Mouse (Mus musculus) heart, postnatal 0 days (tissue): Measurements from ENCODE around the gene Kcnt2. TPM values are rescaled to one million over a fixed set of nuclear protein-coding genes. Genes with fewer than 3 reads are reported as not detected.

Experiments
- ATAC-seq: fragments of 200-750 bp; cut with Nextera tagmentation; 2 replicates; pipeline ENCODE4 v1.8.0; 2017; ENCODE audit warnings: low read depth, moderate number of reproducible peaks, moderate library complexity; ENCODE audit not compliant: insufficient read depth
- DNase-seq: peaks from one replicate; pipeline ENCODE4 v3.0.0-alpha.2; 2016; ENCODE audit warnings: low spot score
- H3K27ac ChIP-seq: fragments of 300-500 bp; sonication (generic); 2 replicates; pipeline ENCODE4 v1.5.1; 2014; ENCODE audit warnings: low read depth, mild to moderate bottlenecking
- H3K27me3 ChIP-seq: fragments of 300-500 bp; sonication (generic); 2 replicates; pipeline ENCODE4 v1.6.1; 2014; ENCODE audit warnings: low read length, mixed read lengths; ENCODE audit not compliant: control insufficient read depth, insufficient read depth
- H3K36me3 ChIP-seq: fragments of 300-500 bp; sonication (generic); replicated peaks from 2 replicates; pipeline ENCODE4 v1.6.1; 2014; ENCODE audit warnings: low read length, mixed read lengths; ENCODE audit not compliant: control insufficient read depth, insufficient read depth
- H3K4me1 ChIP-seq: fragments of 300-500 bp; sonication (generic); 2 replicates; pipeline ENCODE4 v1.6.1; 2014; ENCODE audit warnings: antibody characterized with exemption; ENCODE audit not compliant: control insufficient read depth, insufficient read depth
- H3K4me2 ChIP-seq: fragments of 300-500 bp; sonication (generic); 2 replicates; pipeline ENCODE4 v1.6.1; 2014; ENCODE audit warnings: low read depth, mild to moderate bottlenecking, low read length, moderate library complexity
- H3K4me3 ChIP-seq: fragments of 300-500 bp; sonication (generic); 2 replicates; pipeline ENCODE4 v1.5.1; 2014; ENCODE audit warnings: low read depth, low read length
- H3K9ac ChIP-seq: fragments of 300-500 bp; sonication (generic); replicated peaks from 2 replicates; pipeline ENCODE4 v1.6.1; 2014; ENCODE audit warnings: low read depth, low read length, mixed read lengths
- H3K9me3 ChIP-seq: fragments of 300-500 bp; sonication (generic); replicated peaks from 2 replicates; pipeline ENCODE4 v1.6.1; 2016; ENCODE audit warnings: low read length; ENCODE audit not compliant: control insufficient read depth
- CTCF ChIP-seq: IDR thresholded peaks from 2 replicates; pipeline ENCODE4 v1.5.1; 2016; ENCODE audit warnings: antibody characterized with exemption, control low read depth, low read depth
- EP300 ChIP-seq: IDR thresholded peaks from 2 replicates; pipeline ENCODE4 v1.6.1; 2016; ENCODE audit warnings: antibody characterized with exemption, low read depth
- WGBS: fragments of 180-500 bp; shearing (Covaris S2); extraction: QIAGEN DNeasy Blood & Tissue Kit; methylation state at CpG from one replicate; pipeline ENCODE4 v1.1.7; 2014; 5-methylcytosine and 5-hydroxymethylcytosine counted together
- polyA plus RNA-seq: library from polyadenylated mRNA; unstranded; fragments of >200 nt; fragmentation: Nextera tagmentation; extraction: Ambion mirVana; gene quantifications from 2 replicates; pipeline ENCODE4 v1.2.1, GENCODE M21; 2015
- total RNA-seq: library from RNA; depleted of rRNA; stranded (reverse); fragments of >200 nt; gene quantifications from 2 replicates; pipeline ENCODE4 v1.2.3, GENCODE M21; 2014; ENCODE audit warnings: low replicate concordance

Kcnt2 gene
- total and polyA plus RNA-seq, 2 experiments from 2014 or later = 0.38 to 0.42 TPM

GRCm38 (mm10) chr1:140438176-140438575, 192.2 kb downstream of the Kcnt2 start:
- WGBS = 47% methylated on average over 5 of the region's 5 CpGs
- no peak for ATAC-seq
- DNase-seq = peak; percentile 7
- no peaks in the 10 kb centered on the region for H3K9me3 ChIP-seq
- H3K27me3 ChIP-seq = no peaks in the 10 kb centered on the region
- no peaks in the 10 kb centered on the region for H3K4me1 ChIP-seq
- H3K4me3 ChIP-seq = no peak overlapping the region
- no peak overlapping the region for H3K27ac ChIP-seq
- no peak overlapping the region for H3K9ac ChIP-seq
- no peak overlapping the region for H3K4me2 ChIP-seq
- H3K36me3 ChIP-seq = no peaks in the 10 kb centered on the region
- TF ChIP-seq EP300 = no peak
- TF ChIP-seq CTCF = no peak

- H3K4me3 ChIP-seq = no peak overlapping the region
- no peak for DNase-seq
- no peak for TF ChIP-seq EP300
- no peak for TF ChIP-seq CTCF
- no peaks in the 10 kb centered on the region for H3K9me3 ChIP-seq
- H3K27me3 ChIP-seq = no peaks in the 10 kb centered on the region
- no peak overlapping the region for H3K9ac ChIP-seq
- no peak for ATAC-seq
- H3K27ac ChIP-seq = no peak overlapping the region
- H3K36me3 ChIP-seq = no peaks in the 10 kb centered on the region
- H3K4me1 ChIP-seq = no peaks in the 10 kb centered on the region
- WGBS = 78% methylated on average over 1 of the region's 1 CpGs
- no peak overlapping the region for H3K4me2 ChIP-seq
Measured at GRCm38 (mm10) chr1:140443904-140444303, 197.9 kb downstream of the Kcnt2 start.

DNA sequence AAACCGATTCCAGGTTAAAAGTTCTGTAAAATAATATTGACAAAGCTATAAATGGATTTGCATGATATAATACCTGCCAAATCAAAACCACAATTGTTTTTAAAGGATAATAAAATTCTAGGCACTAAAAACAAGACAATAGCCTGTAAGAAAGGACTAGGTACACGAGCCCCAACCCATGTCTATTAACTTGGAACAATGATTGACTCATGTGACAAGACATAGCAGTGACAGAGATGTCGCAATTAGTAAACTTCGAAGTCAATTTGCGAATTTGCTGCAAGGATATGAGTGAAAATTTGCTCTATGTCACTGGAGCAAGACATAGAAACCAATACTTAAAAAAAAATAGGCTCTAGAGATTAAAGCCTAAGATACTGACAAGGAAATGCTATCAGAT, 198.4 kb downstream of the Kcnt2 start:
- H3K4me3 ChIP-seq = no peak overlapping the region
- H3K4me1 ChIP-seq = no peaks in the 10 kb centered on the region
- H3K9me3 ChIP-seq = no peaks in the 10 kb centered on the region
- TF ChIP-seq CTCF = no peak
- TF ChIP-seq EP300 = no peak
- DNase-seq (no peak), ATAC-seq (no peak)
- H3K27me3 ChIP-seq = no peaks in the 10 kb centered on the region
- H3K4me2 ChIP-seq = no peak overlapping the region
- H3K27ac ChIP-seq = no peak overlapping the region
- H3K9ac ChIP-seq = no peak overlapping the region
- H3K36me3 ChIP-seq = no peaks in the 10 kb centered on the region
- 73% methylated on average over 5 of the region's 5 CpGs for WGBS

GRCm38 (mm10) chr1:140451461-140451860, 205.5 kb downstream of the Kcnt2 start:
- H3K9ac ChIP-seq = no peak overlapping the region
- H3K27ac ChIP-seq = no peak overlapping the region
- no peak overlapping the region for H3K4me2 ChIP-seq
- no peaks in the 10 kb centered on the region for H3K9me3 ChIP-seq
- TF ChIP-seq CTCF (no peak), EP300 (no peak)
- DNase-seq = no peak
- no peaks in the 10 kb centered on the region for H3K36me3 ChIP-seq
- H3K27me3 ChIP-seq = no peaks in the 10 kb centered on the region
- no peak for ATAC-seq
- H3K4me1 ChIP-seq = no peaks in the 10 kb centered on the region
- no peak overlapping the region for H3K4me3 ChIP-seq
- WGBS = 76% methylated on average over 3 of the region's 3 CpGs

- DNase-seq (no peak), ATAC-seq (no peak)
- 71% methylated on average over 1 of the region's 1 CpGs for WGBS
- Histone ChIP-seq H3K36me3 (no peaks in the 10 kb centered on the region), H3K4me2 (no peak overlapping the region), H3K27ac (no peak overlapping the region), H3K4me1 (no peaks in the 10 kb centered on the region), H3K9ac (no peak overlapping the region), H3K4me3 (no peak overlapping the region), H3K9me3 (no peaks in the 10 kb centered on the region), H3K27me3 (no peaks in the 10 kb centered on the region)
- TF ChIP-seq CTCF (no peak), EP300 (no peak)
Measured at GRCm38 (mm10) chr1:140451924-140452323, 206.0 kb downstream of the Kcnt2 start.

- WGBS = 75% methylated on average over 2 of the region's 2 CpGs
- Histone ChIP-seq H3K36me3 (no peaks in the 10 kb centered on the region), H3K4me1 (no peaks in the 10 kb centered on the region), H3K27me3 (no peaks in the 10 kb centered on the region), H3K27ac (no peak overlapping the region), H3K9ac (no peak overlapping the region), H3K4me3 (no peak overlapping the region), H3K4me2 (no peak overlapping the region), H3K9me3 (no peaks in the 10 kb centered on the region)
- TF ChIP-seq EP300 (no peak), CTCF (no peak)
- ATAC-seq (no peak), DNase-seq (no peak)
Measured at GRCm38 (mm10) chr1:140455903-140456302, 209.9 kb downstream of the Kcnt2 start.
